Mouse (Mus musculus): ENCODE measurements around the gene Bco1. TPM values are rescaled to one million over a fixed set of nuclear protein-coding genes. Genes with fewer than 3 reads are reported as not detected.

The Bco1 gene
- polyA plus RNA-seq (2012; rRNA removed), result 0.07 and 0.08 TPM in 2 replicates

GRCm38 (mm10) chr8:117095647-117096046, at the start of gene Bco1:
Gene Bco1 (plus strand): TSS chr8:117095854.
- 78% methylated on average over 12 of the region's 12 CpGs for WGBS
- no peaks in the 10 kb centered on the region for H3K27me3 ChIP-seq (ENCODE audit: control insufficient read depth, insufficient read depth, low read length)
- no peak within 1 kb of the TSS for H3K4me3 ChIP-seq (replicated peaks; ENCODE audit: insufficient read depth, low read depth, low read length)
- H3K27ac ChIP-seq (ENCODE audit: insufficient read depth, low read length), result no peak within 1 kb of the TSS
- DNase-seq, result no peak
- TF ChIP-seq POLR2A (IDR thresholded peaks at IDR 0.05; ENCODE audit: borderline replicate concordance, insufficient read depth, low read length) (no peak), CTCF (IDR thresholded peaks at IDR 0.05; ENCODE audit: borderline replicate concordance, insufficient read depth, low read depth, low read length) (no peak)
- H3K4me1 ChIP-seq (ENCODE audit: control insufficient read depth, insufficient read depth, low read length), result no peaks in the 10 kb centered on the region; the same call in 1 of the 2 replicates

DNA sequence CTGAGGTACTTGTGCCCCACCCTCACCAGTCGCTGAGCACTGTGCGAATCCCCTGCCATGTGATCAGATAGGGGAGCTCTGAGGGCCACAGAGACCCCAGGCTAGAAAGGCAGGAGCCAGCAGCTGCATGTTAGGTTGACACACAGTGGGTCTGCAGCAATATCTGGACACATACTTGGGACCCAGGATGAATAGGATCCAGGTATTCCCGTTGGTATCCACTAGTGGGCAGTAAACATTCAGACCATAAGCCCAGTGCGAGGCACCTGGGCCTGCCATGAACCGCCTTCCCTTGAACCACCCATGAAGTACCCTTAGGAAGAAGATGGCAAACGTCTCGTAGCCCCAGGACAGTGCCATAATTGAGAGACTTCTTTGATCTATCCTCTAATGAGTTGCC, 46.2 kb upstream of the Bco1 start:
- DNase-seq, result no peak
- Histone ChIP-seq H3K27me3 (ENCODE audit: control insufficient read depth, insufficient read depth, low read length) (no peaks in the 10 kb centered on the region), H3K27ac (ENCODE audit: insufficient read depth, low read length) (no peak overlapping the region), H3K4me3 (replicated peaks; ENCODE audit: insufficient read depth, low read depth, low read length) (no peak overlapping the region), H3K4me1 (ENCODE audit: control insufficient read depth, insufficient read depth, low read length) (no peaks in the 10 kb centered on the region)
- TF ChIP-seq POLR2A (IDR thresholded peaks at IDR 0.05; ENCODE audit: borderline replicate concordance, insufficient read depth, low read length) (no peak), CTCF (IDR thresholded peaks at IDR 0.05; ENCODE audit: borderline replicate concordance, insufficient read depth, low read depth, low read length) (no peak)
- 66% methylated on average over 7 of the region's 7 CpGs for WGBS

DNA sequence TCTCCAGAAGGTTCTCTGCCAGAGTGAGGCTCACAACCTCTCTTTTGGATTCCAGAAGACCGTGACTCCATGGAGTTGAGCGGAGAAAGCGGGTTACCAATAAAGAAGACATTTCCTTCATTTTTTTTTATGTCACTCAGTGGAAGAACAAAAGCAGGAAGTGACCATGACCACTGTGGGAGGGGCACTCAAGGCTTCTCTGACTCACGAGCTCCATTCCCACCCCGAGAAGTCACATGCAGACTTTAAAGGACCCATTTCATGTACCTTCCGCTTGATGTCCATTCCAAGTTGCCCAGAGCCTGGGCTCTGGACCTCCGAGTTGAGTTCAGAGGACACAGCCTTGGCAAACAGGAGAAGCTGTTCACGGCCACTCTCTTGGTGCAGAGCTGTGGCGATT, 44.9 kb upstream of the Bco1 start:
- no peak for TF ChIP-seq CTCF (IDR thresholded peaks at IDR 0.05; ENCODE audit: borderline replicate concordance, insufficient read depth, low read depth, low read length)
- TF ChIP-seq POLR2A (IDR thresholded peaks at IDR 0.05; ENCODE audit: borderline replicate concordance, insufficient read depth, low read length), result no peak
- Histone ChIP-seq H3K4me1 (ENCODE audit: control insufficient read depth, insufficient read depth, low read length) (no peaks in the 10 kb centered on the region), H3K27me3 (ENCODE audit: control insufficient read depth, insufficient read depth, low read length) (no peaks in the 10 kb centered on the region), H3K27ac (ENCODE audit: insufficient read depth, low read length) (no peak overlapping the region), H3K4me3 (replicated peaks; ENCODE audit: insufficient read depth, low read depth, low read length) (no peak overlapping the region)
- no peak for DNase-seq
- 79% methylated on average over 9 of the region's 9 CpGs for WGBS

DNA sequence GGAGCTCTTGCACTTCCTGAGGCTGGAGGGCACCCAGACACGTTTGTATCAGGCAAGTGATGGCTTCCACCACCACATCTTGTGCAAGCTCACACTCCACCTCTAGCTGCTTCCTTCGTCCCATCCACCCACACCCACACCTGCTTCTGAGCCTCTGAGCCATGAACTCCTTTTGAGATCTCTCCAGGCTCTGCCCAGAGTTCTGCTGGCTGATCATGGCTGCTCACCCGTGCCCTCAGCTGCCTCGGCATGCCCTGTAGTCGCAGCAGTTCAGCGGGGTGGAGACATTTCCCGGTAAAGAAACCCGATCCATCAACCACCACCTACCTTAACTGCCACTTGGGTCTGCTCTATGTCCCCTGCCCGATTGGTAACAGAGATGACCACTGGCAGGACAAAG, 44.3 kb upstream of the Bco1 start:
- WGBS, result 69% methylated on average over 9 of the region's 9 CpGs
- Histone ChIP-seq H3K27ac (ENCODE audit: insufficient read depth, low read length) (no peak overlapping the region), H3K4me3 (replicated peaks; ENCODE audit: insufficient read depth, low read depth, low read length) (no peak overlapping the region), H3K27me3 (ENCODE audit: control insufficient read depth, insufficient read depth, low read length) (no peaks in the 10 kb centered on the region), H3K4me1 (ENCODE audit: control insufficient read depth, insufficient read depth, low read length) (no peaks in the 10 kb centered on the region)
- TF ChIP-seq CTCF (IDR thresholded peaks at IDR 0.05; ENCODE audit: borderline replicate concordance, insufficient read depth, low read depth, low read length), result no peak
- no peak for TF ChIP-seq POLR2A (IDR thresholded peaks at IDR 0.05; ENCODE audit: borderline replicate concordance, insufficient read depth, low read length)
- no peak for DNase-seq

- 69% methylated on average over 12 of the region's 12 CpGs for WGBS
- DNase-seq, result no peak
- H3K4me1 ChIP-seq (ENCODE audit: control insufficient read depth, insufficient read depth, low read length), result no peaks in the 10 kb centered on the region
- no peak for TF ChIP-seq POLR2A (IDR thresholded peaks at IDR 0.05; ENCODE audit: borderline replicate concordance, insufficient read depth, low read length)
- TF ChIP-seq CTCF (IDR thresholded peaks at IDR 0.05; ENCODE audit: borderline replicate concordance, insufficient read depth, low read depth, low read length), result no peak; the same call in 1 of the 2 replicates
- no peaks in the 10 kb centered on the region for H3K27me3 ChIP-seq (ENCODE audit: control insufficient read depth, insufficient read depth, low read length)
- H3K4me3 ChIP-seq (replicated peaks; ENCODE audit: insufficient read depth, low read depth, low read length), result no peak overlapping the region
- no peak overlapping the region for H3K27ac ChIP-seq (ENCODE audit: insufficient read depth, low read length)
Observed at GRCm38 (mm10) chr8:117053135-117054079, 42.2 kb upstream of the Bco1 start.

GRCm38 (mm10) chr8:117054146-117054545, 41.5 kb upstream of the Bco1 start:
- Histone ChIP-seq H3K27ac (ENCODE audit: insufficient read depth, low read length) (no peak overlapping the region), H3K4me3 (replicated peaks; ENCODE audit: insufficient read depth, low read depth, low read length) (no peak overlapping the region), H3K27me3 (ENCODE audit: control insufficient read depth, insufficient read depth, low read length) (no peaks in the 10 kb centered on the region), H3K4me1 (ENCODE audit: control insufficient read depth, insufficient read depth, low read length) (no peaks in the 10 kb centered on the region)
- no peak for DNase-seq
- WGBS, result 71% methylated on average over 3 of the region's 3 CpGs
- TF ChIP-seq CTCF (IDR thresholded peaks at IDR 0.05; ENCODE audit: borderline replicate concordance, insufficient read depth, low read depth, low read length) (no peak), POLR2A (IDR thresholded peaks at IDR 0.05; ENCODE audit: borderline replicate concordance, insufficient read depth, low read length) (no peak)

DNA sequence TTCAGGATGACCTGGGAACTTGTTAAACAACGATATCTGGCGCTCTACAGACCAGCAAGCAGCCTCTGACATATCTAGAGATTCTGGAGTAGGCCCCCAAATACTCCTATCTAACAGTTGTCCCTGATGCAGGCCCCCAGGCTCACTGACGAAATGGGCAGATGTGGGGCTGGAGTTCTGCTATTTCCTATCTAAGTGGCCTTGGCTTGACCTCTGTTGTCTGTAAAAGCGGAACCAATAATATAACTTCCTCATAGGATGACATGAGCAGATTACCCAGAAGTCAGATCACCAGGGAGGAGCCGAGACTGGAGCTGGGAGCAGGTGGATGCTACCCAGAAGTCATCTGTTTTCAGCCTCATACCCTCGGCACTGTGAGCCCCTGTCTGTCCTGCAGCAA, 40.6 kb upstream of the Bco1 start:
- H3K4me1 ChIP-seq (ENCODE audit: control insufficient read depth, insufficient read depth, low read length), result no peaks in the 10 kb centered on the region
- H3K4me3 ChIP-seq (replicated peaks; ENCODE audit: insufficient read depth, low read depth, low read length), result no peak overlapping the region
- DNase-seq, result no peak
- no peak overlapping the region for H3K27ac ChIP-seq (ENCODE audit: insufficient read depth, low read length)
- TF ChIP-seq CTCF (IDR thresholded peaks at IDR 0.05; ENCODE audit: borderline replicate concordance, insufficient read depth, low read depth, low read length), result no peak
- no peak for TF ChIP-seq POLR2A (IDR thresholded peaks at IDR 0.05; ENCODE audit: borderline replicate concordance, insufficient read depth, low read length)
- H3K27me3 ChIP-seq (ENCODE audit: control insufficient read depth, insufficient read depth, low read length), result no peaks in the 10 kb centered on the region
- WGBS, result 75% methylated on average over 6 of the region's 6 CpGs

- Histone ChIP-seq H3K27ac (ENCODE audit: insufficient read depth, low read length) (no peak overlapping the region), H3K4me3 (replicated peaks; ENCODE audit: insufficient read depth, low read depth, low read length) (no peak overlapping the region), H3K4me1 (ENCODE audit: control insufficient read depth, insufficient read depth, low read length) (no peaks in the 10 kb centered on the region), H3K27me3 (ENCODE audit: control insufficient read depth, insufficient read depth, low read length) (no peaks in the 10 kb centered on the region)
- no peak for TF ChIP-seq CTCF (IDR thresholded peaks at IDR 0.05; ENCODE audit: borderline replicate concordance, insufficient read depth, low read depth, low read length)
- TF ChIP-seq POLR2A (IDR thresholded peaks at IDR 0.05; ENCODE audit: borderline replicate concordance, insufficient read depth, low read length), result no peak
- WGBS, result 55% methylated on average over 7 of the region's 7 CpGs
- no peak for DNase-seq
Observed at GRCm38 (mm10) chr8:117059021-117059420, 36.6 kb upstream of the Bco1 start.
